Mouse (Mus musculus): ENCODE data around the gene Slc6a5. TPM values are rescaled to one million over a fixed set of nuclear protein-coding genes. Genes with fewer than 3 reads are reported as not detected.

Gene Slc6a5
- total RNA-seq (2021) = under 1 TPM; 0.05 to 0.07 TPM
- long read RNA-seq = 0 reads

DNA sequence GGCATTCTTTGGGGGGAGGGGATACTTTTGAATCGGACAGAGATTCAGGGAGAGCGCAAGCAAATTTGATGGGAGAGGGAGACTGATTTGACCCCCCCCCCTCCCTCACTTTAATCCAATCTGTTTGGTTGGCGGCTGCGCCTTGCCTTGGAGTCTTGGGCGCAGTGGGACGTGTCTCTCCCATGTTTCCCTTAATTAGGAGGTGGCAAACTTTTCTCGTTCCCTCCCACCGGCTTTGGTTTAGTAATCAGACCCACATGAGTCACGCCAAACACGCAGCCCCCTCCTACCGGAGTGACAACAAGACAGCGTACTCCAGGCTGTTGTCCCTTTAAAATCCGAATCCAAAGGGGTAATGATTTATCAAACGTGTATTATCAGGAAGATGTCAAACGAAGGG lies at the start of gene Slc6a5:
Gene Slc6a5, plus strand, starts transcription at position 297 of the 400 bp plus-strand sequence.
- no peak for DNase-seq (ENCODE audit: low spot score in 2 of 2)

GRCm38 (mm10) chr7:49861196-49861595 lies 48.8 kb upstream of the Slc6a5 start:
- no peak for DNase-seq (ENCODE audit: low spot score in 2 of 2)

- no peak for DNase-seq (ENCODE audit: low spot score in 2 of 2)
Measured at GRCm38 (mm10) chr7:49863753-49864152, 46.2 kb upstream of the Slc6a5 start.

GRCm38 (mm10) chr7:49869656-49870055 lies 40.3 kb upstream of the Slc6a5 start:
- DNase-seq (ENCODE audit: low spot score in 2 of 2) = no peak

DNA sequence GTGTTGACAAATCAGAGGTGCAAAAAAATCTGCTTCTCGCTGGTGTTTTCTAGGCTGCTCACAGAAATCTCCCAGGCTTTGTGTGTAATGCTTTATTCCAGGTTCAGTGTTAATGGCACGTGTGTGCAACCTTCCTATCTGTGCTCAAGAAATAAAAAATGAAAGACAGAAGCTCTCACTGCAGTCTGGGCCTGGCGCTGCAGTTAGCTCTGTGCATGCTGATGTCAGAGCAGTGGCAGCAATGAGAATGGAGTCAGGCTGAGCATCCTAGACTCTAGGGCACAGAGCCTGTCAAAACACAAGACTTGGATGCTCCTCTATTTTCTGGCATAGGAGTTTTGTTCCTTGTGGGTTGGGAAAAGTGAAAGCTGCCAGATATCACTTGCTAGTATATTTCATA lies 39.7 kb upstream of the Slc6a5 start:
- peak in 1 of 2 experiments; percentile 11 for DNase-seq (ENCODE audit: low spot score in 2 of 2)

GRCm38 (mm10) chr7:49877307-49877706 lies 32.6 kb upstream of the Slc6a5 start:
- DNase-seq (ENCODE audit: low spot score in 2 of 2) = no peak

GRCm38 (mm10) chr7:49879051-49879450 lies 30.9 kb upstream of the Slc6a5 start:
- no peak for DNase-seq (ENCODE audit: low spot score in 2 of 2)

GRCm38 (mm10) chr7:49879998-49880707 lies 29.8 kb upstream of the Slc6a5 start:
- DNase-seq (ENCODE audit: low spot score in 2 of 2) = no peak

DNA sequence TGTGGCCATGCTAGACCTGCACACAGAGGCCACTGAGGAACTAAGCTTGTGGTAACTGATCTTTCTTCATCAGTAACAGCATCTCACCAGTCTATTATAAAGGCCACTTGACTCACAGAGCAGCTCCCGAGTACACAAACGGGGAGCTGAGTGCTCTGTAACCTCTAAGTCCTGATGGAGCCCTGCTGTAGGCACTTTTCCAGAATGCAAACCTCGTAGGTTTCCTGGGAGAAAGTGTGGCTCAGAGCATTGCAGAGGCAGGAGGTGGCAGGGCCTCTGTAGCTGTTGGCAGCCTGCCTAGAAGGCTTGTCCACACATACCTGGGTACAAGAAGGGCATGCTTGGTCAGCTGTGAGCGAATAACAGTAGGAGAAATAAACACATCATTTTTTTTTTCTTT lies 27.7 kb upstream of the Slc6a5 start:
- DNase-seq (ENCODE audit: low spot score in 2 of 2) = no peak

- no peak for DNase-seq (ENCODE audit: low spot score in 2 of 2)
Measured at GRCm38 (mm10) chr7:49882694-49883389, 27.1 kb upstream of the Slc6a5 start.

DNA sequence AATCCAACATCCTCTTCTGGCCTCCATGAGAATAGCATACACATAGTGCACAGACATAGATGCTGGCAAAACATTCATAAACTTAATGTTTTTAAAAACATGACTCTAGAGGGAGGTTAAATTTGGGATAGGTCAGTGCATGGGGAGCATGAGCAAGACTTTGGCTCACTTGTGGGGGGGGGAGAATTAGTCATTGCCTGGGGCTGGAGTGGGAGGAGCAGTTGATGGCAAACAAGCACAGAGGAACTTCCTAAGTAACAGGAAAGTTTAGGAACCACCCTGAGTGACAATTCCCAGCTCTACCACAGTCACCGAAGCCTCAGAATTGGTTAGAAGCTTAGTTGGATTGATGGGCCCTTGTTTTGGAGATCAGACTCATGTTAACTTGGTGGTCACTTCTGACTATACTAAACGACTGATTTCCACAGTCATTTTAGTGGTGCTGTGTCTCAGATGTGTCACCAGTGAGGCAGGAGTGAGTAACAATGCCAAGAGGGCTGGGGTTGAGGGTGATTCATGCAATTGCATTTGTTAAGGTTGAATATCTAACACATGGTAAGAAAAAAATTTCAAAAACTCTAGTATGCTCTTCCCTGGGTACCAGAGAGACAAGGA lies 22.1 kb upstream of the Slc6a5 start:
- no peak for DNase-seq (ENCODE audit: low spot score in 2 of 2)

DNA sequence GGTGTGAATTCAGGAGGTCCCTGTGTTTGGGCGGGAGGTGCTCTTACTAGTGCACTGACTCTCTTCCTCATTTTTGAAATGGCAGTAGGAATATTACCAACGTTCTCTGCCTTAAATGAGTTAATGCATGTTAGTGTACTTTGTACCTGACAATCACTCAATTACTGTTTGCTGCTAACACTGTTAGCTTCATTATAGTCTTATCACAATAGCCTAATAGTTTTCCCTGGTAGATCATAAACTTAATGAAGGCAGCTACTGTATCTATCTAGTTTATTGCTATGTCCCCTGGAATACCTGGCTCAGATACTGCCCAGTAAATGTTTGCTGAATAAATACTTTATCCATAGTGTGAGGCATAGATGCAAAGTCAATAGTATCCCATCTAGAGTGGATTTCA lies 15.2 kb upstream of the Slc6a5 start:
- no peak for DNase-seq (ENCODE audit: low spot score in 2 of 2)

DNA sequence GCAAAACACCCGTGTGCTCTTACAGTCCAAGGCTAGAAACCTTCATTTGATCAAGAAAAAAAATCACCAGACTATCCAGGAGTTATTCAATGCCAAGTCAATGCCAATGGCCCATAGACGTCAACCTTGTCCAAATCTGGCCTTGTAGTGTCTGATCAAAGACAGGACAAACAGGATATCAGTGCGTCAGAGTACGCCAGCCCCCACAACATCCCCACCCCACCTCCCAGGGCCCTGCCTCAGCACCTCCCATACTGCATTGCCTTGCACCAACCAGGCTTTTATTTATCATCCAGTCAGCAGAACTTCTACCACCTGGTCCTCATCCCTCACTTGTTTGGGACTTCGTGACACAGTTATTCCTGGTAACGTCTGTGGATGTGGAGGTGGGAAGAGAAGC lies 14.7 kb upstream of the Slc6a5 start:
- DNase-seq (ENCODE audit: low spot score in 2 of 2) = no peak

- no peak for DNase-seq (ENCODE audit: low spot score in 2 of 2)
Measured at GRCm38 (mm10) chr7:49902003-49902552, 7.9 kb upstream of the Slc6a5 start.

DNA sequence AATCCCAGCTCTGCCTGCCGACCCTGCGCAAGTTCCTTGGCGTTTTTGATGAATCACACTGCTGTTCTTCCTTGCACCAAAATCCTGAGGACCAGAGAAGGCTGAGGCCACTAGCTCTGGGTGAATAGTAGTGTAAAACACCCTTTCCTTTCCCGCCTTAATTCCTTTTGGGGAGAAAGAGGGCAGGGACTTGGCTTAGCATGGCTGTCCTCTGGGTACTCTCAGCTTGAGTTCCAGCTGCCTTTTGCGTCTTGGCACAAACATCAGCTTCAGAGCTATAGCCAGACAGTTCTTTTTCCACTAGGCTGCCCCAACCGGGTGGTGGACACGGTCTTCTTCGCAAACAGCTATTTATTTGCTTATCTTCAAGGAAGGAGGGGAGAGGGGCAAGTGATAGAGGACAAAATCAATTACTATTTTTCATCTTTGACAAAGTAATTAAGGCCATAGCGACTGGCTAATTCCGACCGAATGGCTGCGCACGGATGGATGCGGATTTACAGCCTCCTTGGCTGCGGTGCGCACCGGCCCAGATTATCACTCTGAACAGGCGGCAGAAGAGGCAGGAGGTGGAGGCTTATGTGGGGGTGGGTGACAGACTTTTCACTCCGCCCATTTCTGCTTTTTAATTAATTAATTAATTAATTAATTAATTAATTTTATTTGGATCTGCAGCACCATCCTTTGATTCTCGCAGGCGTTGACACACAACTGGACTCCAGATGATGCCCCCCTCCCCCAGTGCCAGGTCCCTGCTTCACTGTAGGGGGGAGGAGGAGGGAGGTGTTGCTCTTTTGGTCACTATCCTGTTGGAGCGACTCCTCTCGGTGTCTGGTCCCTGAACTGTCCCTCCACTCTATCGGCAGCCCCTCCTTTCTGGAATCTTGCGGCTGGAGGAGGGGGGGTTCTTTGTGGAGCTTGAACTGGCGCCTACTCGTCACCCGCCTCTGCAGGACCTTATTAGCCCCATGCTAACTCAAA lies 2.5 kb upstream of the Slc6a5 start:
- DNase-seq (ENCODE audit: low spot score in 2 of 2) = no peak

GRCm38 (mm10) chr7:49908181-49908855 lies 1.6 kb upstream of the Slc6a5 start:
- no peak for DNase-seq (ENCODE audit: low spot score in 2 of 2)

GRCm38 (mm10) chr7:49908990-49909411 lies 945 bp upstream of the Slc6a5 start:
- no peak for DNase-seq (ENCODE audit: low spot score in 2 of 2)

- DNase-seq (ENCODE audit: low spot score in 2 of 2) = no peak
Measured at GRCm38 (mm10) chr7:49910361-49910760, 415 bp downstream of the Slc6a5 start.

GRCm38 (mm10) chr7:49911147-49911946 lies 1.4 kb downstream of the Slc6a5 start:
- no peak for DNase-seq (ENCODE audit: low spot score in 2 of 2)

- DNase-seq (ENCODE audit: low spot score in 2 of 2) = no peak
Measured at GRCm38 (mm10) chr7:49911947-49912262, 2.0 kb downstream of the Slc6a5 start.
